Mouse (Mus musculus): ENCODE results near the gene Pdap1.
"Not testable (repeated sequence)": the region's sequence is repeated elsewhere in the genome, so short reads cannot be mapped to it uniquely, and the experiment has no call there.

Gene Pdap1

DNA sequence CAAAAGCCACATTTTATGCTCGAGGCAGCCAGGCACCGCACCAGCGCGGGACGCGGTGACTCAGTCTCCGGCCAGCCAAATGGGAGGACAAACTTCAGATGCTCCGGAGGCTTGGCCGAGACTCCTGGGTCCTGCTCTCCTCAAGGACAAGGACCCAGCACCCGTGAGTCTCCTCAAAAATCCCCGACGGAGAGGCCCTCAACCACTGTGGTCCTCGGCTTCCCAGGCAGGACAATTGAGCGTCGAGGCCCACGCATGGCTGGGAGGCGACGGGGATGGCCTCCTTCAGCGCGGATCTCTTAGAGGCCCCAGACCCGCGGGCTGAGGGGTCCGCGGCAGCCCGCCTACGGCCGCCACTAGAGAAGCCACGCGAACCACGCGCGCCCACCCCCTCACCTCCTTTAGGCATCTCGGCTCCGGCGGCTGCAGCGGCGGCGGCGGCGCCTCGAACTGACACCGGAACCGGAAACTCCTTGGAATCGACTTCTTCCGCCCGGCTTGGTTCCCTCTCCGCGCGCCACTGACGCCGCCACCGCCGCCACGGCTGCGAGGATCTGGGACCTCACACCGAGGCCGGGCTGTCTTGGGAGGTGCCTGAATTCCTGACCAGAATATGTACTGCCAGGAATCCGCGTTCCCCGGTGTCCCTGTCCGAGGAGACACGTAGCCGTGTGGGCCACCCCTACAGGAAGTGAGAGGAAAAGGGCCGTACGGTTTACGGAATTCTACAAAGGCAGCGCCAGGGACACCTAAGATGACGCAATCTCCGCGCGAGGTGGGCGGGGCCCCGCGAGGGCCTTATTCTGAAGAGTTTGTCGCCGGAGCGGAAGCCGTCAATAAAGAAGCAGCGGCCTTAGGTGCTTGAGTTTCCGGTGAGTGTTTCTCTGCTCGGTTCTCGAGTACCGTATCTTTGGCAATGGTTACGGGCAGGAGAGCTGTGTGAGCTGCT lies at the start of gene Pdap1, which contains the start of gene Bud31:
Pdap1 (minus strand) TSS at position 668 of the 949 bp plus-strand sequence.
Bud31 (plus strand) TSS at position 792 of the 949 bp plus-strand sequence.
- peak; percentile 96 for DNase-seq (ENCODE audit: low spot score)

DNA sequence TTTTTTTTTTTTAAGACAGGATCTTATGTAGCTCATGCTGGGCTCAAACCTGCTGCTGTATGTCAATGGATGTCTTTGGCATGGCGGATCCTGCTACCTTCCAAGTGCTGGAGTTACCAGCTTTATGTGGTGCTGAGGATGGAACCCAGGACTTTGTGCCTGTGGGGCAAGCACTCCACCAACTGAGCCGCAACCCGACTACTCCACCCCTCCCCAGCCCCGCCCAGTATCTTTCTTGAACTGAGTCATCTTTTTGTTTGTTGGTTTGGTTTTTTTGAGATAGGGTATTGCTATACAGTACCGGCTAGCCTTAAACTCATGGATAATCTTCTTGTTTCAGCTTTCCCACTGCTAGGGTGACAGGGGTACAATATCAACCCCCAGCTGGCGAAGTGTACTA lies 49.4 kb upstream of the Pdap1 start:
- no peak for DNase-seq (ENCODE audit: low spot score)

DNA sequence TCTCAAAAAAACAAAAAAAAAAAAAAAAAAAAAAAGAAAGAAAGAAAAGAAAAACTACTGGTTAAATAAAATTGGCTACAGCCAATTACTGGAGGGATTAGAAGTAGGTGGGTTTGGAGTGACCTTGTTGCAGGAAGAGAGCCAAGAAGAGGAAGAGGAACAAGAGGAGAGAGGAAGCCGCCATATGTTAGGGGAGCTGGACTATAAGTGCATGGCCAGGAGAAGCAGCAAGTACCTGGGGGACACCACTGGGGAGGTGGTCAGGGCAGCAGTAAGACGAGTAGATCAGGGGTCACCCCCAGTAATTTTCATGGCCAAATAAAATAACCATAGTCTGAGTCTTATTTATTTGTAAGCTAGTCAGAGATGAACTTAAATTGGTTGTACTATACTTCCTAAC lies 45.2 kb upstream of the Pdap1 start:
- no peak for DNase-seq (ENCODE audit: low spot score)

DNA sequence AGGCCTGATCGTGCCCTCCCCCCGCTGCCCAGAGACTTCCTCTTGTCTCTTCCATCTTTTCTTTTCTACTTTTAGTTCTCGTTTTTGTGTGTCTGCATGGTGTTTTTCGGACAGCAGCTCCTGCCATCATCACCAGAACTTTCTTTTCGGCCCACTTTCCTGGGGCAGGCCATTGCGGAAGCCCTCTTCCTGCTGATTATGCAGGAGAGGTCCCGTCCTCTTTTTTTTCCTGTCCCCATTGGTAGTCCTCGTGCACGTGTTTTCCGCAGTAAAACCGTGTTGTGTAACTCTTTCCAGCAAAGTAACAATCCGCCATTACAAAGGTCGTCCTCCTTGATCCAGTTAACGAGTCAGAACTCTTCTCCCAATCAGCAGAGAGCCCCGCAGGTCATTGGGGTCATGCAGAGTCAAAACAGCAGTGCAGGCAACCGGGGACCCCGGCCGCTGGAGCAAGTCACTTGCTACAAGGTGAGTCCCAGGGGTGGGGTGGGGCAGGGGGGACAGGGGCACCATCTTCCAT lies 38.5 kb upstream of the Pdap1 start:
- no peak for DNase-seq (ENCODE audit: low spot score)

DNA sequence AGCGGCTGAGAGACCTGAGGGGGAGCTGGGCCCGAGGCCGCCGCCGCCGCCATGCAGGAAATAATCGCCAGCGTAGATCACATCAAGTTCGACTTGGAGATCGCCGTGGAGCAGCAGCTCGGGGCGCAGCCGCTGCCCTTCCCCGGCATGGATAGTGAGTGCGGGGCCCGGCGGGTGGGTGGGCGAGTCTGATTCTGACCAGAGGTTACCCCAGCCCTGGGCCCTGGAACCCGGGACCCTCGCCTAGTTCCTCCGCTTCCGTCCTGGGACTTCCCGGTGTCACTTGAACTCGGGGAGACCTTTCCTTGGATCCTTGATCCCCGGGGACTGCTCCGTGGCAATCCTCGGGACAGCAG lies 27.2 kb upstream of the Pdap1 start:
- DNase-seq (ENCODE audit: low spot score), result peak; percentile 31

DNA sequence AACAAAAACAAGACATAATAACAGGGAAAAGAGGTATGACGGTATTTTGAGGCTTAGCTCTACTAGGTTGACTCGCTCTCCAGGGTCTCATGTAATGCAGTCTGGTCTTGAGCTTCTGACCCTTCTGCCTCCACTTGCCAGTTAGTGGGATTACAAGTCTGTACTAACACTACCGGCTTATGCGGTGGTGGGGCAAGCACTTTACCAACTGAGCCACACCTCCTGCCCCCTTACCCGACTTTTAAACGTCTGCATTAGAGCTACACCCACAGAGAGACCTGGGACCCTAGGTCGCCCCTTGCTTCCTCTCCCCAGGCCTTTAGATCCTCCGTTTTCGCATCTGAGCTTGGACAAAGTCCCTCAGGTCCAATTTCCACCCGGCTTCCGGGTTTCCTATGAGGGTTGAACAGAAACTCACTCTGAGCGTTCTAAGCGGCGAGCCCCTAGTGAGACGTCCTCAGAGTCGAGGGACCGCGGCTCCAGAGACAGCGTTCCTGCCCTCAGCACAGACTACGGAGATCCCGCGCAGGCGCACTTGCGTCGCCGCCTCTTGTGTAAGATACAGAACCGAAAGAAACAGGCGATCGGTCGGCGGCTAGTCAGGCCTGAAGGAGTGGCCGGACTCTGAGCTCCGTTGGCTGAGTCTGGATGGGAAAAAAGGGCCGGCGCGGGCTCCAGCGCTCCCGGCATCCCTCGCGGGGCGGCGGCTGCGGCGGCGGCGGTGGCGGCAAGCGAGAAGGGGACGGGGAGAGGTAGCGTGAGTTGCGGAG lies 26.7 kb upstream of the Pdap1 start, which contains the start of the genes Ptcd1 and Cpsf4:
Ptcd1 (minus strand) TSS at position 573 of the 770 bp plus-strand sequence.
Cpsf4 (plus strand) TSS at position 678 of the 770 bp plus-strand sequence.
- peak; percentile 99 for DNase-seq (ENCODE audit: low spot score)

DNA sequence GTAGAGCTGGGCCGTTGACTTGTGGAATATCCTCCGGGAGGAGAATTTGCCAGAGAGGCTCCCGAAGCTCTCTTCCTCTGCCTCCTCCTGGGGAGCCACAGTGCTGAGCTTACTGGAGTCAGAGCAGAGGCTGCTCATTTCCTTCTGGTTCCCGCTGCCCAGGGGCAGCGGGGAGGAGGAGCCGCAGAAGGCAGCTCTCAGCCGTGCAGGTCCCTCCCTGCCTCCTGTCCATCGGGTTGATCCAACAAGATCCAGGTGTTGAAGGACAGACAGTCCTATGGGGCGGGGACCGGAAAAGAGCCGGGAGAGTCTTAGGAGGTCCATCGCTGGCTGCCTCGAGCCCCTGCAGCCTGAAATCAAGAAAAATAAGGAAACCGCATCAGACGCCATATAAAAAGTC lies 25.1 kb upstream of the Pdap1 start:
- no peak for DNase-seq (ENCODE audit: low spot score)

DNA sequence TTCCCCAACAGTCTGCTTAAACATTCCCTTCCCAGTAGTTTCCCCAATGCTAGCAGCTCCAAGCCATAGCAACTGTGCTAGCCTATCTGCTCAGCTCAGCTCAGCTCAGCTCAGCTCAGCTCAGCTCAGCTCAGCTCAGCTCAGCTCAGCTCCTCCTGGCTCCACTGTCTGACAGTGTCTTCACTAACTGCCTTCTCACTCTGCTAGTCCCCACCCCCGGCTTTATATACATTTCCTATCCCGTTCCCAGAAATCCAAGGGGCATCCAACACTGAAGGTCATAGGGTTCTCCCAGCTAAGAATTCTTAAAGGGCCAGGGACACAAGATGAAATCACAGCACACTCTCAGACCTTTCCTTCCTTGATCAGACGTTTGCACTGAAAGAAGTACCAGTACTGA lies 24.7 kb upstream of the Pdap1 start:
- DNase-seq (ENCODE audit: low spot score), result no peak

DNA sequence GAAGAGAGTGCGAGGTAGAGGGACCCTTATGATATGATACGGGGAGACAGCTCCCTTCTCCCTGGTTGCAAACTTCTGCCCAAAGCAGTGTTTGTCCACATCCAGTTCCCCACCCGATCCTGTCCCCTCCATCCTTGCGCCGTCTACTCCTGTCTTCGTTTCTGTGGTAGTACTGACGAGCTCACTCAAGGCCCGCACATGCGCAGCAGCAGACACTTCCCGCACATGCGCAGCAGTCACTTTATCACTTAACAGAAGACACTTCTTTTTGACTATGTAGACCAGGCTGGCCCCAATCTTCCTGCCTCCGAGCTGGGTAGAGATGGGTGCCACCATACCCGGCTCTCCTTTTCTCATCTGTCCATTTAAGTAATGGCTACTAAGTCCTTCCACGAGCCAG lies 21.3 kb upstream of the Pdap1 start:
- DNase-seq (ENCODE audit: low spot score), result no peak

DNA sequence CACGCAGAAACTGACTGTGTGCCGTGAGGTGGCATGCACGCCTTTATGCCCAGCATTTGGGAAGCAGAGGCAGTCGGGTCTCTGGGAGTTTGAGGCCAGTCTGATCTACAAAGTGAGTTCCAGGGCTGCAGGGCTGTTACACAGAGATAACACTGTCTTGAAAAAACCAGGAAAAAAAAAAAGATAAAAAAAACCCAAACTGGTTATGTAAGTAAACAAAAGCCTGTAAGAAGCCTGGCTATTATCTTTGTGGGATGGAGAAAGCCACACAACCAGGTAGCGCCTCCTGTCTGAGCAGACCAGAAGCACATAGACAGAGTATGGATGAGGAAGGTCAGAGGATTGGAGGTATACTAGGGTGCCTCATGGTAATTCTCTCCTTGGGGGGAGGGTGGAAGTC lies 12.7 kb upstream of the Pdap1 start:
- DNase-seq (ENCODE audit: low spot score), result no peak

DNA sequence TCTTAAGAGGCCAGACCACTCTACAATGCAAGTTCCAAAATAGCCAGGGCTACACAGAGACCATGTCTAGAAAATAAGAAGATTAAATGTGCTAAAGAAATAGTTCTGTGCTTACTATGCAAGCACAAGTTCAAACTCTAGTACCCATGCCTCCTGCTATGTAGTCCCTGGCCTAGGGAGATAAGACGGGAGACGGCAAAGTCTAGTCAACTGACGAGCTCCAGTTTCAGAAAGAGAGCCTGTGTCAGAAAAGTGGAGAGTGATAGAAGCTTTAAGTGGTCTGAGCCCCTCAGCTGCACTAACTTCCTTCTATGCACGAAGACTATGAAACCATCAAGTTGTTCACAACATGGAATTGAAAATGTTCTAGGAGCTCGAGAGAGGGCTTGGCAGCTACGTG lies 9.3 kb upstream of the Pdap1 start:
- DNase-seq (ENCODE audit: low spot score), result no peak

DNA sequence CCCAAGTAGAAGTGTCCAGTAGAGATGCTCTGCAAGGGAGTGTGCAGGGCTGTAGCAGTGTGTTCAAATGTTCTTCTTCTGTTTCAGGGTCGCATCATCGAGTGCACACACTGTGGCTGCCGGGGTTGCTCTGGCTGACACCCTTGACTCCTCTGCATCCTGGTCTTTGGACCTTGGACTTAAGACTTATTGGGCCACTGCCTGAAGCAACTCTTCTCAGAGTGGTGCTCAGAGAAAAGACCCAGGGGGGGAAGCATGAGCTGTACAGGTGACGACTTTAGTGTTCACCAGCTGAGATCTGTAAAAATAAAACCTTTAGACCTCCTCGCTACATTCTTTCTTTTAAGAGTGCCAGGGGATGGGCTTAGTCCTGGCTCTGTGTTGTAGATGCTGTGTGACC lies 7.7 kb upstream of the Pdap1 start:
- no peak for DNase-seq (ENCODE audit: low spot score)

DNA sequence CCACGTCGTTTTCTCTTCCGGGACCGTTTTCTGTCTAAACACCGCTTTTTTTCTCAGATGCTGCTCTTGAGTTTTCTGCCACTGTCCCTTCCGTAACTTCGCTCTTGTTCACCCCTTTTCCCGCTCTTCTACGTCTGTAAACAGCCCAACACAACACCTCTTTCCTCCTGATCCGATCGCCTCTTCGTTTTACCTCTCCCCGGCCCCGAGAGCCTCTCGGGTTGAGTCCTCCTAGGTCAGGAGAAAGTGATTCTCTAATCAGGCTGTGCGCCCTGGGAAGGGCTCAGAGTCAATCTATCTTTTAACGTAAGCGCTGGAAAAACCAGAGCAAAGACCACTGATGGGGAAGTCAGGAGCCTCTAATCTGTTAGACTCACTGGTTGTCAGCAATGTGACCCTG lies 573 bp upstream of the Pdap1 start:
- DNase-seq (ENCODE audit: low spot score), result no peak

DNA sequence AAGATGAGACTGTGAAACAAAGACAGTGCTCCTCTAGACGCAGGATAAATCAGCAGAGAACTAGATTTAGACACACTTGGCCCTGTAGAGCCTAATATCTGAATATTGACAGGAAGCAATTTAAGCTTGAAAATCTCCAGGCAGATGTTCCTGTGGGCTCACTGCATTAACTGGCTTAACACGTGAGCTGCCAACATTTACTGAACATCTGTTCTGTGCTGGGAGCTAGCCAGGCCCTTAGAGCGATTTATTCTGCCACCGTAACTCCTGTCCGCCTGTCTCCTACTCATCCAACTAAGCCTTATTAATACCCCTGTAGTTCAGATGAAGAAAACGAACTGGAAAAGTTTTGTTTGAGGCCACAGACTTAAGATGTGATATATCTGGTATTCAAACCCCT lies 1.2 kb downstream of the Pdap1 start:
- no peak for DNase-seq (ENCODE audit: low spot score)

DNA sequence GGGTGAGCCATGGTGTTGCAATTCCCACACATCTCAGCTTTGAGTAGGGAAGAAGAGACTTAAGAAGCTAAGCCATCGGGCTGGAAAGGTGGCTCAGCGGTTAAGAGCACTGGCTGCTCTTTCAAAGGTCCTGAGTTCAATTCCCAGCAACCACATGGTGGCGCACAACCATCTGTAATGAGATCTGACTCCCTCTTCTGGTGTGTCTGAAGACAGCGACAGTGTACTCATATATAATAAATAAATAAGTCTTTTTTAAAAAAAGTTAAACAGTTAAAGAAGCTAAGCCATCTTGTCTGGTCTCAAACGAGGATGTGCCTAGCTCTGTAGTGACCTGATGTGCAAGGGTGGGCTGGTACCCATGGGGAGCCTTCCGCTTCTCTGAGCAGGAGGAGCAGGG lies 6.8 kb downstream of the Pdap1 start:
- DNase-seq (ENCODE audit: low spot score), result not testable (repeated sequence)

DNA sequence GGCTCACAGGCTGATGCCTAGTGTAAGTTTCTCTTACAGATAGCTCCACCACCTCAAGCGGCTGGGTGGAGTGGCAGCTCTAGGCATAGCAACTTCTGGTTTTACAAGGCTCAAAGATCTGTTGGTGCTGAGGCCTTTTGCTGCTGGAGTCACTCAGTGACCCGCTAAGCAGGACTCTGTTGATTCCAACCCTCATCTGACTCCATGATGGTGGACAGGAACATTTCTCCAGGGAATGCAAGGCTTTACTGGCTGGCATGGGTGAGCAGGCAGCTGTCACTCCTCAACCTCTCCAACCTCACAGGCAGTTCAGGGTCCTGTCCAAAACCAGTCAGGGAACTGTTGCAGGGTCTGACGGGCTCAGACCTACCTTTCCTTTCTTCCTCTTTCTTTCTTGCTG lies 9.0 kb downstream of the Pdap1 start:
- no peak for DNase-seq (ENCODE audit: low spot score)

DNA sequence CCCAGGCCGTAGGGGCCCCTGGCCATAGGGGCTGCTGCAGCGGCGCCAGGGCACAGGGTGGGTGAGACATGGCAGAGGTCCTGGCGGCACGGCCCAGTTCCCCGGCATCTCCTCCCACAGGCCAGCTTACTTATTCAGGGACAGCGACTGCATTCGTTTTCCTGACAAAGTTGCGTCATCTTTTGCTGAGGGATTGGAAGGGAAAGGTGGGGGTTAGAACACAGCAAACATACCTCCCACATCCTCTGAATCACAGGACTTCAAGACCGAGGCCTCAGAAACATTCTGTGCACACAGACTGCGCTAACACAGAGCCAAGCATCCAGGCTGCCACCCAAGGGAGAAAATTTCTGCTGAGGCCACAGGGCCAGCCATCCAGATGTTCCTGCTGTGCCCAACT lies 9.8 kb downstream of the Pdap1 start:
- DNase-seq (ENCODE audit: low spot score), result peak; percentile 63

DNA sequence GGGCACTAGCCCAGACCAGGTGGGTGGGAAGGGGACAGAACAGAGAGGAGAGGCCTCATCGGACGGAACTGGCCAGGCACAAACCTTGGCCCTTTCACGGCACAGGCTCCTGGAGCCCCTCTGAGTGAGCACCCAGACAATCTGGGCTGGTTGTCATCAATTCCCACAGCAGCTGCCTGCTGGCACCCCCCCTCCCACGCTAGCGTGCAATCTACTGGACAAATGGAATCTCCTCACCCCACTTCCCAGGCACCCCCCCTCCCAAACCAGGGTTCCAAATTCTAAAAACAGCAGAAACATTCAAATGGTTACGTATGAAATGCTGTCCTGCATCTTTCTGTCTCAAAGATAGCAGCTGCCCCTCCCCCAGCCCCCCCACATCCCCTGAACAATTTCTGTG lies 10.3 kb downstream of the Pdap1 start:
- not testable (repeated sequence) for DNase-seq (ENCODE audit: low spot score)

DNA sequence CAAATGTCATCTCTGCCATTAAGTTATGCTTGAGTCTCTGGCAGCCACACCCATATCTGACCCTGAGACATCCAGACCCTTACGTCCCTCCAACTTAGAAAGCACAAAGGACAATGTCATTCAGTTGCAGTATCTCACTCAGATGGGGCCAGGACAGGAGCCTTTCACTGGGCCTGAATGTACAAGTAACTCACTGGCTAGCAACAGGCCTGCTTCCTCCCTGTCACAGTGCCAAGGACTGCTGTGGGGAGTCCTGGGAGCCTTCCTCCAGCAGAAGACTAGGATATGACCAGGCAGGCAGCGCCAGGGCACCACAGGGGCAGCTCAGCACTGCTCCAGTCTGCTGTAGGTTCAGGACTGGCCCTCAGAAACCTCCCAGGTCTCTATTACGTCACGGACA lies 10.9 kb downstream of the Pdap1 start:
- no peak for DNase-seq (ENCODE audit: low spot score)

DNA sequence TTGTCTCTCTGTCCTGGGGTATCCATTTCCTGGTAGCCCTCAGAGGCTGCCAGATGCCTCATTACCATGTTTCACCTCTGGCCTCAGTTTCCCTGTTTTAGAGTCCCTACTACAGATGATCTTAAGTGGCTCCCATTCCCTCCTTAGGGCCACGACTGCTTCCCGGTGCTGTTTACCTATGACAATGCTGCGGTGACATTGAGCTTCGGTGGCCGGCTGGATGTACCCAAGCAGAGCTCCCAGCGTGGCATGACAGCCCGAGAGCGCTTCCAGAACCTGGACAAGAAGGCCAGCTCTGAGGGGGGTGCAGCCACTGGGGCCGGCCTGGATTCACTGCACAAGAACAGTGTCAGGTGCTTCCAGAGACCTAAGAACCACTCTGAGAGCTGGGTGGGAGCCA lies 13.5 kb downstream of the Pdap1 start:
- DNase-seq (ENCODE audit: low spot score), result no peak

DNA sequence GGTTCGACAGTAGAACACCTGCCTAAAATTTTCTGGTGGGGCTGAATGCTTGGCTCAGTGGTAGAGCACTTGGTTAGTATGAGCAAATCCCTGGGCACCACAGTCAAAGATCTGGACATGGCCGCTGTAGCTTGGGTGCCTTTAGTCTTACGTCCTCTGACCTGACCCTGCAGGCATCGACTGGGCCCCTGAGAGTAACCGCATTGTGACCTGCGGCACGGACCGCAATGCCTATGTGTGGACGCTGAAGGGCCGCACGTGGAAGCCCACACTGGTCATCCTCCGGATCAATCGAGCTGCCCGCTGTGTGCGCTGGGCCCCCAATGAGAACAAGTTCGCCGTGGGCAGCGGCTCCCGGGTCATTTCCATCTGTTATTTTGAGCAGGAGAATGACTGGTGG lies 16.6 kb downstream of the Pdap1 start:
- no peak for DNase-seq (ENCODE audit: low spot score)

DNA sequence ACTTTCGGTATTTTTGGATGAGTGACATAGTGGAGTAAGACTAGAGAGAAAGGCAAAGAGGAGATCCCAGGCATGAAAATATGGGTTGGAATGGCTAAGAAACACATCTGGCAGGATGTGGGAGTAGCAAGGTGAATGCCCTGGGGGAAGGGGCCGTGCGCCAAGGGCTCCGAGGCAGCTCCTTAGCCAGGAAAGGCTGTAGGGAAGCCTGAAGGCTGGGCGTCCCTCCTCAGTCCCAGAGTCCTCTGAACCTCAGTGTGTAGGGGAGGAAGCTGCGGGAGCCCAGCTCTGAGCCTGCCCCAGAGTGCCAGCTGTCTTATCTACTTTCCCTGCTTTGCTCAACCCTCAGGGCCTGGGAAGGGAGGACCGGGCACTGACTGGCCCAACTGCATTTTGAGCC lies 19.1 kb downstream of the Pdap1 start:
- DNase-seq (ENCODE audit: low spot score), result no peak

DNA sequence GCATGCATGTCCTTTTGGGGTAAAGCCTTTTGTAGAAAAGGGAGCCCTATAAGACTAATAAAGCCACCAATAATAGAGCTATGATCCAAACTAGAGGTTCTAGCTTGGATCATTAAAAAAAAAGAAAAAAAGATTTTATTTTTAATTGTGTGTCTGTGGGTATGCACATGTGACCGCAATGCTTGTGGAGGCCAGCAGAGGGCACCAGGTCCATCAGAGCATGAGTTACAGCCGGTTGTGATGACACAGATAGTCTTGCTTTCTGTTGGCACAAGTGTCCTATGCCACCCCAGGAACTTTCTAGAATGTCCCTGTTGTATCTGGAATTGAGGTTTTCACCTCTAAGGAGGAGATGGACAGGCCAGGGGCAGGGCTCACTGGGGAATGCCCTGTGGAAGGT lies 20.7 kb downstream of the Pdap1 start:
- DNase-seq (ENCODE audit: low spot score), result no peak

All from layer of hippocampus, adult 11-12 months (tissue).